Mouse (Mus musculus) heart, adult 2 months (tissue): ENCODE measurements at regions not wholly inside any gene's neighbourhood (a gene's known extent, or its start where the extent isn't known, plus 50 kb on each side); places are given as distances from the start of the nearest gene placed in this dataset.

ENCODE experiments used
- CTCF ChIP-seq: fragments of 200-600 bp; IDR thresholded peaks from 2 replicates; pipeline ENCODE4 v1.8.1; 2022; ENCODE audit warnings: antibody characterized with exemption, mild to moderate bottlenecking, moderate library complexity
- POLR2A ChIP-seq: fragments of 200-500 bp; IDR thresholded peaks from 2 replicates; pipeline ENCODE4 v1.6.1; 2011; ENCODE audit warnings: mild to moderate bottlenecking, low read depth, low read length, control low read depth; ENCODE audit not compliant: insufficient read depth

DNA sequence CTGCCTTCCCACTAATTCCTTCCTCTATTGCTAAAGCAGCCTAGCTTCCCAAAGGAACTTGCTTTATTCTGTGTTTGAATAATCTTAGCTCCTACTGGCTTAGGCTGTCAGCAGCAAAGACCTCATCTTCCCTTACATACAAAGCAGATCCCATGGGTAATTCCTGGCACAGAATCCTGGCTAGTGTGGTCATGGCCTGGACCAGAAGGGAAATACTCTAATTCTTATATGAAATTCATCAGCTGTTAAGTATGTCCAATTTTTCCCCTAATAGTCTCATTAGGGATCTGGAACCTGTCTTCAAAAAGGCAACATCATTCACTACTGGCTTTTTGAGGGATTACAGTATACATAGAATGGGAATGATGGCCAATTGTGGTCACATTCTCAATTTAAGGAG is 135.0 kb downstream of the Inhba start:
- no peak for TF ChIP-seq CTCF
- no peak for TF ChIP-seq POLR2A
